Mouse (Mus musculus) heart, postnatal 0 days (tissue): ENCODE data around the gene Mta1. TPM values are rescaled to one million over a fixed set of nuclear protein-coding genes. Genes with fewer than 3 reads are reported as not detected.

Source experiments
- ATAC-seq: fragments of 200-750 bp; cut with Nextera tagmentation; 2 replicates; pipeline ENCODE4 v1.8.0; 2017; ENCODE audit warnings: low read depth, moderate number of reproducible peaks, moderate library complexity; ENCODE audit not compliant: insufficient read depth
- DNase-seq: peaks from one replicate; pipeline ENCODE4 v3.0.0-alpha.2; 2016; ENCODE audit warnings: low spot score
- H3K27ac ChIP-seq: fragments of 300-500 bp; sonication (generic); 2 replicates; pipeline ENCODE4 v1.5.1; 2014; ENCODE audit warnings: low read depth, mild to moderate bottlenecking
- H3K27me3 ChIP-seq: fragments of 300-500 bp; sonication (generic); 2 replicates; pipeline ENCODE4 v1.6.1; 2014; ENCODE audit warnings: low read length, mixed read lengths; ENCODE audit not compliant: control insufficient read depth, insufficient read depth
- H3K36me3 ChIP-seq: fragments of 300-500 bp; sonication (generic); replicated peaks from 2 replicates; pipeline ENCODE4 v1.6.1; 2014; ENCODE audit warnings: low read length, mixed read lengths; ENCODE audit not compliant: control insufficient read depth, insufficient read depth
- H3K4me1 ChIP-seq: fragments of 300-500 bp; sonication (generic); 2 replicates; pipeline ENCODE4 v1.6.1; 2014; ENCODE audit warnings: antibody characterized with exemption; ENCODE audit not compliant: control insufficient read depth, insufficient read depth
- H3K4me2 ChIP-seq: fragments of 300-500 bp; sonication (generic); 2 replicates; pipeline ENCODE4 v1.6.1; 2014; ENCODE audit warnings: low read depth, mild to moderate bottlenecking, low read length, moderate library complexity
- H3K4me3 ChIP-seq: fragments of 300-500 bp; sonication (generic); 2 replicates; pipeline ENCODE4 v1.5.1; 2014; ENCODE audit warnings: low read depth, low read length
- H3K9ac ChIP-seq: fragments of 300-500 bp; sonication (generic); replicated peaks from 2 replicates; pipeline ENCODE4 v1.6.1; 2014; ENCODE audit warnings: low read depth, low read length, mixed read lengths
- H3K9me3 ChIP-seq: fragments of 300-500 bp; sonication (generic); replicated peaks from 2 replicates; pipeline ENCODE4 v1.6.1; 2016; ENCODE audit warnings: low read length; ENCODE audit not compliant: control insufficient read depth
- CTCF ChIP-seq: IDR thresholded peaks from 2 replicates; pipeline ENCODE4 v1.5.1; 2016; ENCODE audit warnings: antibody characterized with exemption, control low read depth, low read depth
- EP300 ChIP-seq: IDR thresholded peaks from 2 replicates; pipeline ENCODE4 v1.6.1; 2016; ENCODE audit warnings: antibody characterized with exemption, low read depth
- WGBS: fragments of 180-500 bp; shearing (Covaris S2); extraction: QIAGEN DNeasy Blood & Tissue Kit; methylation state at CpG from one replicate; pipeline ENCODE4 v1.1.7; 2014; 5-methylcytosine and 5-hydroxymethylcytosine counted together
- polyA plus RNA-seq: library from polyadenylated mRNA; unstranded; fragments of >200 nt; fragmentation: Nextera tagmentation; extraction: Ambion mirVana; gene quantifications from 2 replicates; pipeline ENCODE4 v1.2.1, GENCODE M21; 2015
- total RNA-seq: library from RNA; depleted of rRNA; stranded (reverse); fragments of >200 nt; gene quantifications from 2 replicates; pipeline ENCODE4 v1.2.3, GENCODE M21; 2014; ENCODE audit warnings: low replicate concordance

The Mta1 gene
- total and polyA plus RNA-seq, 2 experiments from 2014 or later: 11.8 to 26.3 TPM

- H3K36me3 ChIP-seq: peaks cover 45% of the 10 kb centered on the region
Measured at GRCm38 (mm10) chr12:113136492-113137020, 38.5 kb downstream of the Mta1 start.

GRCm38 (mm10) chr12:113137260-113138213 lies 39.5 kb downstream of the Mta1 start:
- H3K4me2 ChIP-seq: no peak overlapping the region
- no peak overlapping the region for H3K4me3 ChIP-seq
- no peaks in the 10 kb centered on the region for H3K27me3 ChIP-seq
- H3K36me3 ChIP-seq: peaks cover 37% of the 10 kb centered on the region
- 41% methylated on average over 18 of the region's 18 CpGs for WGBS
- TF ChIP-seq EP300: peak; percentile 99
- TF ChIP-seq CTCF: no peak
- H3K9me3 ChIP-seq: no peaks in the 10 kb centered on the region
- H3K27ac ChIP-seq: peak overlapping the region; percentile 98
- H3K9ac ChIP-seq: no peak overlapping the region
- DNase-seq (peak; percentile 86), ATAC-seq (peak; percentile 31)
- H3K4me1 ChIP-seq: peaks cover 53% of the 10 kb centered on the region

More at GRCm38 (mm10) chr12:113136492-113137020, 38.5 kb downstream of the Mta1 start:
- peak; percentile 51 for DNase-seq
- H3K27ac ChIP-seq: peak overlapping the region; percentile 98
- H3K9me3 ChIP-seq: no peaks in the 10 kb centered on the region
- H3K4me1 ChIP-seq: peaks cover 60% of the 10 kb centered on the region
- no peak overlapping the region; the same call in 1 of the 2 replicates for H3K9ac ChIP-seq
- no peak overlapping the region for H3K4me2 ChIP-seq
- TF ChIP-seq CTCF (peak; percentile 52), EP300 (no peak)
- WGBS: 59% methylated on average over 17 of the region's 17 CpGs
- no peaks in the 10 kb centered on the region for H3K27me3 ChIP-seq
- H3K4me3 ChIP-seq: no peak overlapping the region
- no peak for ATAC-seq

DNA sequence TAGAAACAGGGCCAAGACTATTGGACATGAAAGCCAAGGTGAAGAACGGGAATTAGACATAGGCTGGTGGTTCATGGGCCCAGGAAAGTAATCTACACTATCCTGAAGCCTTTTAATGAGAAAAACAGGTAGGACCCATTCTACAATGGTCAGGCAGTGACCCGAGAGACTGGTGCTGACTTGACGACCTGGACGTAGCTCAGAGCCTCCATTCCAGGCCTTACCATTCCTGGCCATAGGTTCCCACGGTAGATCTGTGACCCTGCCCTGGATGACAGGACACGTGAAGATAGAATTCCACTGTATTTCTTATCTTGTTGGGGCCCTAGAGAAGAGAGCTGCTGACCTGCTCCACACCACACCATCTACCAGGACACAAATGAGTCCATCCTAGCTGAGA lies 40.2 kb downstream of the Mta1 start:
- Histone ChIP-seq H3K4me3 (no peak overlapping the region), H3K27ac (peak overlapping the region; percentile 98), H3K9me3 (no peaks in the 10 kb centered on the region), H3K9ac (no peak overlapping the region; the same call in 1 of the 2 replicates), H3K4me2 (0 out of 2 replicates have a peak overlapping the region, but pooled peaks have one; percentile 91), H3K27me3 (no peaks in the 10 kb centered on the region), H3K4me1 (peaks cover 49% of the 10 kb centered on the region), H3K36me3 (peaks cover 38% of the 10 kb centered on the region)
- no peak for ATAC-seq
- no peak for DNase-seq
- WGBS: 22% methylated on average over 6 of the region's 6 CpGs
- TF ChIP-seq EP300 (no peak), CTCF (no peak)

DNA sequence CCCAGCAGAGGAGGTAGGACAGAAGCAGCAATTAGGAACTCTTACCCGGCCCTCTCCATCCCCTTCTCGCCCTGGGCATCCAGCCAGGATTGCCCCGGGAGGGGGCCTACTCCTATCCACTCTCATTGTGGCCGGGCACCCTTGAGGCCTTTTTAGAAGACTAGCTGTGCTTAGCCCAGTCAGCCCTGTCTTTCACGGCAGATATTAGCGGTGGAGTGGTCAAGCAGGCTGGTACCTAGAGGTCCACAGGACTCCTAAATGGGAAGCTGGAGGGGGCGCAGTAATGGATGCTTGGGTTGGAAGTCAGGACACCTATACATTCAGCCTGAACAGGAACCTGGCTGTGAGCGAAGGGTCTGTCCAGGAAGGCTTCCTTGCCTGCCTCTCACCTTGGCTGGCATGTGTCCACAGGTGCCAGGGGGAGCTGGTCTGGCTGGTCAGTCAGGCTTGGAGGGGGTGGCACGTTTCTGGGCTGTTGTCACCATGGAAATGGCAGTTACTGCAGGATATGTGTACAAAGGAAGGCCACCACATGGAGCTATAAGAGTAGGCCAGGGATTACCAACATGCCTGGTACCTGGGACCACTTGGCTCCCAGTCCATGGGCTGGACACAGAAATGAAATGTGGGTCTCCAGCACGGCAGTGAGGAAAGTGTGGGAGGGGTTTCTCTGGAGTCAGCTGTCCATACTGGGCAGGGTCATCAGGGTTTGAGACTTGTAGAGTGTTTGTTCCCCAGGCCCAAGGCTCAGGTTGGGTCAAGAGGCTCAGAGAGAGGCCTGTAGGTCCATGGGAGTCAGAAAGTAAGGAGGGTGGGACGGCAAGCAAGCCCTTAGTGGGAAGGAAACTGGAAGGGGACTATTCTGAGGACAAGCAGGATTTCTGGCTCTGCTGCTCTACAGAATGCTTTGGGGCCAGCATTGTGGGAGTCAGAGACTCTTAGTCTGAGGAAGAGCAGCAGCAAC lies 41.1 kb downstream of the Mta1 start:
- DNase-seq (no peak), ATAC-seq (no peak)
- H3K9me3 ChIP-seq: no peaks in the 10 kb centered on the region
- no peaks in the 10 kb centered on the region for H3K27me3 ChIP-seq
- peaks cover 43% of the 10 kb centered on the region for H3K4me1 ChIP-seq
- H3K4me3 ChIP-seq: peak overlapping the region; percentile 88
- WGBS: 24% methylated on average over 11 of the region's 11 CpGs
- H3K4me2 ChIP-seq: peak overlapping the region; percentile 91
- TF ChIP-seq CTCF (no peak), EP300 (no peak)
- peak overlapping the region; percentile 98 for H3K27ac ChIP-seq
- peak overlapping the region; percentile 26 for H3K9ac ChIP-seq
- H3K36me3 ChIP-seq: peaks cover 39% of the 10 kb centered on the region
